19 mouse cellular contexts compared by ENCODE assay signal in genomic region chr5:34654881-34655280, GRCm38 (mm10). TPM values are rescaled to one million over a fixed set of nuclear protein-coding genes. Genes with fewer than 3 reads are reported as not detected.
DNase-seq lines count a peak whose midpoint lies in the region; ATAC-seq lines count a peak whose summit lies in the region.
"Had no signal": no experiment of that assay in that cellular context is flagged by ENCODE, and none has a peak within 500 bp of the region (broad histone marks: within the 10 kb centered on the region; RNA-seq: fewer than 3 reads in every experiment).

No protein-coding gene starts in this region.

- no peaks in the 10 kb centered on the region for H3K27me3 ChIP-seq in heart, embryonic 10.5 days (ENCODE audit: insufficient read depth, poor library complexity, severe bottlenecking)
- no peaks in the 10 kb centered on the region for H3K27me3 ChIP-seq in liver, embryonic 11.5 days (replicated peaks; ENCODE audit: control insufficient read depth, insufficient read depth, low read length)
- H3K27me3 ChIP-seq in liver, embryonic 12.5 days (replicated peaks), result no peaks in the 10 kb centered on the region
- H3K27me3 ChIP-seq: CH12.LX; forebrain, embryonic 13.5 days; hindbrain, embryonic 13.5 days had no signal

- intact Hi-C loops in heart, postnatal 36 days (cut with DNase I), result loop anchor here (10.0 kb wide), 1 partner anchor 470 kb away; the partner anchor contains the start of gene Mxd4

- no peak for ATAC-seq in liver, embryonic 11.5 days (replicated peaks; ENCODE audit: low FRiP score)
- no peak for ATAC-seq in liver, embryonic 12.5 days
- ATAC-seq: forebrain, embryonic 13.5 days; forebrain, postnatal 0 days; hindbrain, postnatal 0 days had no signal

- no peak overlapping the region for H3K4me3 ChIP-seq in heart, embryonic 10.5 days
- no peak overlapping the region for H3K4me3 ChIP-seq in liver, embryonic 11.5 days (ENCODE audit: low read depth, low read length)
- no peak overlapping the region for H3K4me3 ChIP-seq in liver, embryonic 12.5 days
- H3K4me3 ChIP-seq: embryonic facial prominence, embryonic 10.5 days; forebrain, embryonic 13.5 days; hindbrain, embryonic 13.5 days had no signal

- WGBS in heart, embryonic 10.5 days, result 76% methylated on average over 9 of the region's 9 CpGs
- 85% methylated on average over 9 of the region's 9 CpGs for WGBS in liver, embryonic 11.5 days
- WGBS in liver, embryonic 12.5 days (ENCODE audit: insufficient replicate concordance), result 78% methylated on average over 9 of the region's 9 CpGs

- H3K4me1 ChIP-seq in heart, embryonic 10.5 days, result peaks cover 4% of the 10 kb centered on the region; the same call in 1 of the 2 replicates
- 0 out of 2 replicates have a peak, but pooled peaks cover 3% of the 10 kb centered on the region for H3K4me1 ChIP-seq in liver, embryonic 11.5 days (replicated peaks; ENCODE audit: control insufficient read depth, insufficient read depth, low read length)
- H3K4me1 ChIP-seq in liver, embryonic 12.5 days, result peaks cover 21% of the 10 kb centered on the region

- DNase-seq in heart, embryonic 10.5 days (ENCODE audit: low spot score), result peak; percentile 62
- DNase-seq in heart, postnatal 36 days, result no peak
- DNase-seq in liver, embryonic 11.5 days (ENCODE audit: low spot score), result peak; percentile 29
- peak; percentile 24 for DNase-seq in right cerebral cortex, postnatal 14 days
- no peak for DNase-seq in right cerebral cortex, adult 2 months (ENCODE audit: low spot score in 2 of 2)
- DNase-seq: adrenal gland, adult 2 months; adrenal gland, postnatal 36 days; cerebellum, adult 11-12 months; cerebellum, adult 9-10 months; cerebellum, postnatal 36 days; forebrain, postnatal 0 days; gastrocnemius, postnatal 14 days; heart, postnatal 10 days had no signal

- H3K27ac ChIP-seq in heart, embryonic 10.5 days, result no peak overlapping the region
- H3K27ac ChIP-seq in liver, embryonic 11.5 days (ENCODE audit: low read depth, low read length), result no peak overlapping the region
- no peak overlapping the region for H3K27ac ChIP-seq in liver, embryonic 12.5 days
- H3K27ac ChIP-seq: embryonic facial prominence, embryonic 10.5 days; forebrain, embryonic 13.5 days; hindbrain, embryonic 13.5 days; hindbrain, postnatal 0 days had no signal

- H3K36me3 ChIP-seq in heart, embryonic 10.5 days, result peaks cover 80% of the 10 kb centered on the region
- peaks cover 42% of the 10 kb centered on the region for H3K36me3 ChIP-seq in liver, embryonic 11.5 days (ENCODE audit: control insufficient read depth, insufficient read depth, low read length)
- peaks cover 78% of the 10 kb centered on the region for H3K36me3 ChIP-seq in liver, embryonic 12.5 days

- no peaks in the 10 kb centered on the region for H3K9me3 ChIP-seq in heart, embryonic 10.5 days
- H3K9me3 ChIP-seq in liver, embryonic 11.5 days (ENCODE audit: control insufficient read depth, low read length), result no peaks in the 10 kb centered on the region
- H3K9me3 ChIP-seq in liver, embryonic 12.5 days (replicated peaks), result no peaks in the 10 kb centered on the region
- H3K9me3 ChIP-seq: embryonic facial prominence, embryonic 10.5 days; forebrain, embryonic 13.5 days; hindbrain, embryonic 13.5 days had no signal

- H3K9ac ChIP-seq in liver, embryonic 11.5 days (ENCODE audit: low read depth, low read length), result no peak overlapping the region
- no peak overlapping the region for H3K9ac ChIP-seq in liver, embryonic 12.5 days
- H3K9ac ChIP-seq: forebrain, embryonic 13.5 days; forebrain, postnatal 0 days; hindbrain, embryonic 13.5 days had no signal

- H3K4me2 ChIP-seq in liver, embryonic 11.5 days, result no peak overlapping the region
- no peak overlapping the region for H3K4me2 ChIP-seq in liver, embryonic 12.5 days
- H3K4me2 ChIP-seq: forebrain, embryonic 13.5 days; hindbrain, embryonic 13.5 days had no signal

RNA-seq across cellular contexts. Expression of gene Nop14, which starts 5.1 kb away (rescaled TPM):
- polyA plus RNA-seq in heart, embryonic 10.5 days (2016; fragmentation: Nextera tagmentation; extraction: Ambion mirVana), result 21.0 and 30.8 TPM in 2 replicates
- total RNA-seq in heart, postnatal 36 days (2021), result 10 to 100 TPM; 14.1 to 14.3 TPM
- polyA plus RNA-seq in liver, embryonic 11.5 days (2014; fragmentation: Nextera tagmentation; extraction: Ambion mirVana), result 42.6 and 43.4 TPM in 2 replicates
- 26.4 and 27.9 TPM in 2 replicates for polyA plus RNA-seq in liver, embryonic 12.5 days (2016; fragmentation: Nextera tagmentation; extraction: Ambion mirVana)

RNA-seq across cellular contexts. Expression of gene Grk4, which starts 5.3 kb away (rescaled TPM):
- polyA plus RNA-seq in heart, embryonic 10.5 days (2016; fragmentation: Nextera tagmentation; extraction: Ambion mirVana), result 0.92 and 2.0 TPM in 2 replicates
- under 1 TPM; 0.73 to 0.78 TPM for total RNA-seq in heart, postnatal 36 days (2021)
- 1.7 and 1.9 TPM in 2 replicates for polyA plus RNA-seq in liver, embryonic 11.5 days (2014; fragmentation: Nextera tagmentation; extraction: Ambion mirVana)
- 1.2 and 1.4 TPM in 2 replicates for polyA plus RNA-seq in liver, embryonic 12.5 days (2016; fragmentation: Nextera tagmentation; extraction: Ambion mirVana)

RNA-seq across cellular contexts. Expression of gene Mfsd10, which starts 17.9 kb away (rescaled TPM):
- polyA plus RNA-seq in heart, embryonic 10.5 days (2016; fragmentation: Nextera tagmentation; extraction: Ambion mirVana), result 84.7 and 105 TPM in 2 replicates
- total RNA-seq in heart, postnatal 36 days (2021), result 1 to 10 TPM; 7.5 to 9.7 TPM
- 103 and 127 TPM in 2 replicates for polyA plus RNA-seq in liver, embryonic 11.5 days (2014; fragmentation: Nextera tagmentation; extraction: Ambion mirVana)
- 66.8 and 77.4 TPM in 2 replicates for polyA plus RNA-seq in liver, embryonic 12.5 days (2016; fragmentation: Nextera tagmentation; extraction: Ambion mirVana)

Comparison
In these comparisons a context has a peak if more than half of its experiments do, and no peak if none do; other contexts are left out.
1. DNase-seq: peak in heart, embryonic 10.5 days (single experiment), liver, embryonic 11.5 days (single experiment) and right cerebral cortex, postnatal 14 days (single experiment); none in heart, postnatal 36 days (0 of 2) and right cerebral cortex, adult 2 months (0 of 2).